Mouse (Mus musculus): ENCODE results near the gene Pik3r2. TPM values are rescaled to one million over a fixed set of nuclear protein-coding genes. Genes with fewer than 3 reads are reported as not detected.

Pik3r2 gene
- polyA plus RNA-seq, 1 experiment: 150 TPM

GRCm38 (mm10) chr8:70789046-70789445 is 12.5 kb upstream of the Pik3r2 start:
- TF ChIP-seq CTCF (IDR thresholded peaks at IDR 0.05; ENCODE audit: borderline replicate concordance, extremely low read depth, insufficient read depth, insufficient read length) (no peak), POLR2A (IDR thresholded peaks at IDR 0.05; ENCODE audit: borderline replicate concordance, extremely low read depth, insufficient read depth, insufficient read length, poor library complexity, severe bottlenecking) (no peak)
- no peak for DNase-seq (ENCODE audit: low read depth)

GRCm38 (mm10) chr8:70787941-70788667 is 11.6 kb upstream of the Pik3r2 start:
- DNase-seq (ENCODE audit: low read depth): peak; percentile 55
- no peak for TF ChIP-seq CTCF (IDR thresholded peaks at IDR 0.05; ENCODE audit: borderline replicate concordance, extremely low read depth, insufficient read depth, insufficient read length)
- no peak for TF ChIP-seq POLR2A (IDR thresholded peaks at IDR 0.05; ENCODE audit: borderline replicate concordance, extremely low read depth, insufficient read depth, insufficient read length, poor library complexity, severe bottlenecking)

- no peak for DNase-seq (ENCODE audit: low read depth)
- TF ChIP-seq POLR2A (IDR thresholded peaks at IDR 0.05; ENCODE audit: borderline replicate concordance, extremely low read depth, insufficient read depth, insufficient read length, poor library complexity, severe bottlenecking) (no peak), CTCF (IDR thresholded peaks at IDR 0.05; ENCODE audit: borderline replicate concordance, extremely low read depth, insufficient read depth, insufficient read length) (no peak)
Measured at GRCm38 (mm10) chr8:70787051-70787445, 10.5 kb upstream of the Pik3r2 start.

GRCm38 (mm10) chr8:70786291-70787050 is 10.0 kb upstream of the Pik3r2 start:
- no peak for DNase-seq (ENCODE audit: low read depth)
- TF ChIP-seq POLR2A (IDR thresholded peaks at IDR 0.05; ENCODE audit: borderline replicate concordance, extremely low read depth, insufficient read depth, insufficient read length, poor library complexity, severe bottlenecking) (no peak), CTCF (IDR thresholded peaks at IDR 0.05; ENCODE audit: borderline replicate concordance, extremely low read depth, insufficient read depth, insufficient read length) (no peak)

GRCm38 (mm10) chr8:70780093-70780492 is 3.6 kb upstream of the Pik3r2 start:
- TF ChIP-seq CTCF (IDR thresholded peaks at IDR 0.05; ENCODE audit: borderline replicate concordance, extremely low read depth, insufficient read depth, insufficient read length) (no peak), POLR2A (IDR thresholded peaks at IDR 0.05; ENCODE audit: borderline replicate concordance, extremely low read depth, insufficient read depth, insufficient read length, poor library complexity, severe bottlenecking) (no peak)
- DNase-seq (ENCODE audit: low read depth): no peak

- TF ChIP-seq POLR2A (IDR thresholded peaks at IDR 0.05; ENCODE audit: borderline replicate concordance, extremely low read depth, insufficient read depth, insufficient read length, poor library complexity, severe bottlenecking) (no peak), CTCF (IDR thresholded peaks at IDR 0.05; ENCODE audit: borderline replicate concordance, extremely low read depth, insufficient read depth, insufficient read length) (no peak)
- peak; percentile 51 for DNase-seq (ENCODE audit: low read depth)
Measured at GRCm38 (mm10) chr8:70775851-70776495, 540 bp downstream of the Pik3r2 start.

GRCm38 (mm10) chr8:70775227-70775626 is 1.3 kb downstream of the Pik3r2 start:
- no peak for TF ChIP-seq CTCF (IDR thresholded peaks at IDR 0.05; ENCODE audit: borderline replicate concordance, extremely low read depth, insufficient read depth, insufficient read length)
- TF ChIP-seq POLR2A (IDR thresholded peaks at IDR 0.05; ENCODE audit: borderline replicate concordance, extremely low read depth, insufficient read depth, insufficient read length, poor library complexity, severe bottlenecking): no peak
- no peak for DNase-seq (ENCODE audit: low read depth)

- TF ChIP-seq CTCF (IDR thresholded peaks at IDR 0.05; ENCODE audit: borderline replicate concordance, extremely low read depth, insufficient read depth, insufficient read length) (no peak), POLR2A (IDR thresholded peaks at IDR 0.05; ENCODE audit: borderline replicate concordance, extremely low read depth, insufficient read depth, insufficient read length, poor library complexity, severe bottlenecking) (no peak)
- DNase-seq (ENCODE audit: low read depth): no peak
Measured at GRCm38 (mm10) chr8:70774740-70775139, 1.8 kb downstream of the Pik3r2 start.

GRCm38 (mm10) chr8:70773833-70774232 is 2.7 kb downstream of the Pik3r2 start:
- DNase-seq (ENCODE audit: low read depth): peak; percentile 92
- TF ChIP-seq CTCF (IDR thresholded peaks at IDR 0.05; ENCODE audit: borderline replicate concordance, extremely low read depth, insufficient read depth, insufficient read length) (no peak), POLR2A (IDR thresholded peaks at IDR 0.05; ENCODE audit: borderline replicate concordance, extremely low read depth, insufficient read depth, insufficient read length, poor library complexity, severe bottlenecking) (no peak)

- peak; percentile 73 for DNase-seq (ENCODE audit: low read depth)
- TF ChIP-seq CTCF (IDR thresholded peaks at IDR 0.05; ENCODE audit: borderline replicate concordance, extremely low read depth, insufficient read depth, insufficient read length) (no peak), POLR2A (IDR thresholded peaks at IDR 0.05; ENCODE audit: borderline replicate concordance, extremely low read depth, insufficient read depth, insufficient read length, poor library complexity, severe bottlenecking) (no peak)
Measured at GRCm38 (mm10) chr8:70773410-70773809, 3.1 kb downstream of the Pik3r2 start.

- TF ChIP-seq CTCF (IDR thresholded peaks at IDR 0.05; ENCODE audit: borderline replicate concordance, extremely low read depth, insufficient read depth, insufficient read length) (no peak), POLR2A (IDR thresholded peaks at IDR 0.05; ENCODE audit: borderline replicate concordance, extremely low read depth, insufficient read depth, insufficient read length, poor library complexity, severe bottlenecking) (no peak)
- no peak for DNase-seq (ENCODE audit: low read depth)
Measured at GRCm38 (mm10) chr8:70772890-70773289, 3.6 kb downstream of the Pik3r2 start.
